Mouse (Mus musculus) layer of hippocampus, adult 9-11 months (tissue): ENCODE measurements at regions not wholly inside any gene's neighbourhood (a gene's known extent, or its start where the extent isn't known, plus 50 kb on each side); places are given as distances from the start of the nearest gene placed in this dataset.

ENCODE experiments used
- DNase-seq: peaks from one replicate; pipeline ENCODE4 v3.0.0; 2022

DNA sequence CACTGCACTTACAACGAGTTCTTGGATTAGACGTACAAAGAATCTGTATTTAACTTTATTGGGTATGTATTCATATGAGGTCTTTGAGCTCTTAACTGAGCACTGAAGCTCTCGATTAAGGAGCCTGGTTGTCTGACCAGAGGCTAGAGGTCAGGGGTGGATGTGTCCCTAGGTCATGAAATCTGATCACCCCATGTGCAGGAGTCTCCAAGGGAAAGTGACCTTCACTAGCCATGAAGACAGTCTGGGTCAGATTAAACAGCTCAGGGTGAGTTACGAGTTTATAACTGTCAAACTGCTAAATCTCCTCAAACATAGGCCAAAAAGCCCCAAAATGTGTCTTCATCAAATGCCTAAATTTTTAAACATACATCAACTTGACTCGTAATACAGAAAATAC, 216.8 kb downstream of the Rchy1 start:
- no peak for DNase-seq

DNA sequence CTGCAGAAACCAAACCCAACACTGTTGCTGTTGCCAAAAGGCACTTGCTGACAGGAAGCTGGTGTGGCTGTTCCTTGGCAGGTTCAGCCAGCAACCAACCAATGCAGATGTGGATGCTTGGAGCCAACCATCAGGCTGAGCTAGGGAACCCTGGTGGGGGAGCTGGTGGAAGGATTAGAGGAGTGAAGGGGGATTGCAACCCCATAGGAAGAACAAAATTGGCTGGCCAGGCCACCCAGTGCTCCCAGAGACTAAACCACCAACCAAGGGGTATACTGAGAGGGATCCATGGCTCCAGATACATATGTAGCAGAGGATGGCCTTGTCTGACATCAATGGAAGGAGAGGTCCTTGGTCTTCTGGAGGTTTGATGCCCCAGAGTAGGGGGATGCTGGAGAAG, 218.5 kb downstream of the Rchy1 start:
- DNase-seq = no peak

GRCm38 (mm10) chr5:91740159-91740537, 222.7 kb downstream of the Rchy1 start:
- no peak for DNase-seq

DNA sequence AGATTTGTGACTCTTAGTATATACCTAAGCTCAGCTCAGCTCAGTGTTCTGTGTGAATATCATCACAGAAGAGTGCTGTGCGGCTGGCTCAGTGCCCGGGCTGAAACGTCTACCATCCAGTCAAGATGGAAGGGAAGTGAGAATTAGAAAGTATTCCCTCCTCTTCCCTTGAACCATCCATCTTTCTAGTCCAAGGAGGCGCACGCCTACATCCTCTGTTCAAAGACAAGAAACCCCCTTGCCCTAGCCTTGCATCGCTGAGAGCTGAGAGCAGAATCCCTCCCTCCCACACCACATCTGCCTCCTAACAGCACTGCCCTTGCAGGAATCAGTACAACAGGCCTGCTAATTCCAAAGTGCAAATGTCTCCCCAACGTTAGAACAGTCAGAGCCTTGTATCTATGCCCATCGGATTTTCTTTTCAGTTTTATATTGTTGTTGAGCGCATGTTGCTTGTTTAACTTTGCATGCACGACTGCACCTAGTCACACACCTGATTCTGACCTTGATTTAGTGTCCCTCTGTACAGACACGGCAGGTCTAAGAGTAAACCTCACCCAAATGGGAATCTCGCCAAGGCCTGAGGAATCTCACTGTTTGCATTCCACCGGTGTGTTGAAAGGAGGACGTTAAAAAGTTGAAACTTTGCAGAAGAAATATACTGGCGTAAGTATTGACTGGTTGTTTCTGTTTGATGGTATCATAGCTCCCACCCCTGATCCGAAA, 222.2 kb downstream of the Parm1 start:
- peak; percentile 40 for DNase-seq

DNA sequence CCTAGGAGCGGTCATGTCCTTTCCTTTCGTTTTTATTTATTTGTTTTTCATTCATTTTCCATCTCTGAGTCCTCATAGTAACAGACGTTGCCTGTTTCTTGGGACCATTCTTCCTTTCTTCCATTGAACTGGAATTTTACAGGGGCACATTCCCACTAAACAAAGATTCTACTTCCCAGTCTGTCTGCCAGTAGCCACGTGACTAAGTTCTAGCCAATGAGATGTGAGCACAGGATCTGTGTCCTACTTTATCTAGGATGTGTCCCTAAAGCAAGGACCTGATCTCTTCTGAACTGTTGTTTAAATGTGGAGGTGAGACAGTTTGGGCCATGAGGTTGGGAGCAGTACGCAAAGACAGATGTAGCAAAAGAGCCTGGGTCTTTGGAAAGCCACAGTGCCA, 214.6 kb downstream of the Parm1 start:
- no peak for DNase-seq

GRCm38 (mm10) chr5:91731155-91731554, 213.7 kb downstream of the Parm1 start:
- DNase-seq = no peak

DNA sequence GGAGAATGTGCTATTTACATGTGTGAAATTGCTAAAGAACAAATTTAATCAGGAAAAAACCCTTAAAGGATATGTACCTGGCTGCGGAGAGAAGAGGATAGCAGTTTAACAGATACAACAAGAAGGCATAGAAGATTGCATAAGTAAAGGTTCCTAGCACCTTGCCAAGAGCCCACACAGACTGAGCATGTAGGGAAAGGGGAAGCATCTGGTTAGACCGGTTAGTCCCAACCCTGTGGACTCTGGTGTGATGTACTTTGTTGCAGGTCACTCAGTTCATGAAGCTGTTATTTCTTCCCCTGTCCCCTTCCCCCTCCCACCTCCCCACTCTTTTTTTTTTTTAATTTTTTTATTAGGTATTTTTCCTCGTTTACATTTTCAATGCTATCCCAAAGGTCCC, 212.5 kb downstream of the Parm1 start:
- DNase-seq = no peak

DNA sequence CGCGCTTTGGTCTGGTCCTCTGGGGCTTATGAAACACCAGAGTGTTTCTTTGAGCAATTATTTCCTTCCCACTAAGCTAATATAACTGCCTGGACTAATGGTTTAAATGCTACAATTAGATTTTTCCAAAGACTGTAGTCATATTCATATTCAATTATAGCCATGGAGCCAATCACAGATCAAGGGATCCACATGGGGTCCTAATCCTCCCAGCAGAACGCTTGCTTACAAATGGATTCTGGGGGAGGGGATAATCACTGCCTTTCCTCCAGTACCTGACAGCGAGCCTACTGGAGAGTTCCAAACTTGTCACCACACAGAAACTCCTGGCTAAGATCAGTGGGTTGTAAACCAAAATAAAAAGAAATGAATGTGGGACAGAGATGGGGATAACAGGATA, 212.0 kb downstream of the Parm1 start:
- no peak for DNase-seq

- DNase-seq = no peak
These were observed 210.0 kb downstream of the Parm1 start for GRCm38 (mm10) chr5:91727448-91727847.

- no peak for DNase-seq
These were observed 208.7 kb downstream of the Parm1 start for GRCm38 (mm10) chr5:91726118-91726500.

DNA sequence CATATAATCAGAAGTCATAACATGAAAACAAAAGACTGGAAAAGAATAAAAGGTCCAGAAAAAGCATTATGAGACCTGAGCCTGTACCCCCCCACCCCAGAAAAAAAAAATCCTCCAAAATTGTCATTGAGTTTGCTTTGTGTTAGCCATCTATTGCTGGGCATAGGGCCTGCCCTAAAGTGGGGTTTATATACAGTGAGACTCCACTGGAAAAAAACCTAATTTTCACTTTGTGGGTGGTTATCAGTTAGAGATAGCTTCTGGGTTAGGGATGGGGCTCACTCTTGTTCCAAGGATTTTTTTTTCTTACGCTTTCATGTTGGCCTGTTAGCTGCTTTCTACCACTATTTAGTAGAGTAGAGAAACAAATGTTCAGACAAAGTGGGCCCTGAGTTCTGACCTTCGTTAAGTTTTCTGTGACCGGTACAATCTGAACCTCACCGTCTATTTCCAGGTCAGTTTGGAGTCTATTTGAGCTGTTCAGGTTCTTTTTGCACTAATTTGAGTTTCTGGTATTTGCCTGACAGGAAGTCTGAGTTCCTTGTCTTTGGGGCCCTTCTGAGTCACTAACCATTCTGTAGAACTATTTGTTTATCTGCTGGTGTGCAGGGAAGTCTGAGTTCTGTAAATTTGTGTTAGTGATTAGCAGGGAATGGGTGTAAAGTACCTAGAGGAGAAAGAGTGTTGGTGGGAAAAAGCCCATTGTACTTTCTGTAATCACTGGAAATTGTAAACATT, 208.1 kb downstream of the Parm1 start:
- DNase-seq = no peak

GRCm38 (mm10) chr5:91724881-91725280, 207.5 kb downstream of the Parm1 start:
- DNase-seq = no peak

GRCm38 (mm10) chr5:91723416-91723815, 206.0 kb downstream of the Parm1 start:
- DNase-seq = no peak

- DNase-seq = no peak
These were observed 205.6 kb downstream of the Parm1 start for GRCm38 (mm10) chr5:91722982-91723381.

- peak; percentile 14 for DNase-seq
These were observed 205.0 kb downstream of the Parm1 start for GRCm38 (mm10) chr5:91722403-91722802.

GRCm38 (mm10) chr5:91721231-91722096, 204.0 kb downstream of the Parm1 start:
- DNase-seq = no peak

DNA sequence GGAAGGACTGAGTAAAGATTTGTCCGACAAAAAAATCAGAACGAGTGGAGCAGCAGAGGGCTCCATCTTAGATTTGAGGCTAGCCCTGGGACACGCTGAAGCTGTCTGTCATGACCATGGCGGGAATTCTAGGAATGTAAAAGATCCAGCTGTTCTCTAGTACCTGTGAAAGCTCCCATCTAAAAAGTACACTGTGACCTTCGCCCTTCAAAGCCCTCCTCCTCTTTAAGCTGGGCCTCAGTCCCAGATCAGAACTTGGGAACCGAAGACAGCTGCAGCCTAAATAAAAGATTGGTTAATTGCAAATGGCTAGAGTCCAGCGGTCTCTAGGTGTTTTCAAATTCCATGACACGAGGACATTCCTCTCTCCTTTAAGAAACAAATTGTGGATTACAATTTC, 195.6 kb downstream of the Parm1 start:
- no peak for DNase-seq

DNA sequence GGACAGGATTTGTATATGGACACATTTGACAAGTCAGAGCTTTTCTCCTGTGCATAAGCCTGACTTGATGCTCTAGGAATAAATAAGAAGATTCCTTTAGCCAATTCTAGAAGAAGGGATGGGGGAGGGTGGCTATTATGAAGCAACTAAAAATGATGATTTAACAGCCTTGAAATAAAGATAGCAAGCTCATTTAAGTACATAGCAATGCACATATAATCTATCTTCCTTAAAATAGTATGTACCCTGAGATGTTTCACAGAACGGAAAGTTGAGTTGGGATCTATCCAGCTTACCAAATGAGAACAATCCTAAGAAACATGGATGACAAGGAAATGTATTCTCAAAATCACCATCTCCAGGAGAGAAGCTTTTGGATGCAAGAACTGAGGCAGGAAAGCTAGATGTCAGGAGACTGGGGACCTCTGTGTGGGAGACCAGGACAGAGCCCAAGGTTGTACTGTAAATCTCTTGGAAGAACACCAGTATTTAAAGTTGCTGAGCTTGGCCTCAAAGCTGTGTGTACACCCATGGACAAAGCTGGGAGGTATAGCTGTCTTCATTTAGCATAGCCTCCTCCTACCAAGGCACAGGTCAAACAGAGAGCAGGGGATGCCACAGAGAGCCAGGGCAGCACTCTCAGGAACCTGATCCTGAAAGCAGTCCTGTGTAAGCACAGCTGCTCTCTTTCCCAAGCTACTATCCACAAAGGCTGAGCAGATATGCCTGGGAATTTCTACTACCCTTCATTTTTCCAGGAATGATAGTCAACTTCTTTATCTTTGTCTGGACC, 192.3 kb downstream of the Parm1 start:
- DNase-seq = no peak

DNA sequence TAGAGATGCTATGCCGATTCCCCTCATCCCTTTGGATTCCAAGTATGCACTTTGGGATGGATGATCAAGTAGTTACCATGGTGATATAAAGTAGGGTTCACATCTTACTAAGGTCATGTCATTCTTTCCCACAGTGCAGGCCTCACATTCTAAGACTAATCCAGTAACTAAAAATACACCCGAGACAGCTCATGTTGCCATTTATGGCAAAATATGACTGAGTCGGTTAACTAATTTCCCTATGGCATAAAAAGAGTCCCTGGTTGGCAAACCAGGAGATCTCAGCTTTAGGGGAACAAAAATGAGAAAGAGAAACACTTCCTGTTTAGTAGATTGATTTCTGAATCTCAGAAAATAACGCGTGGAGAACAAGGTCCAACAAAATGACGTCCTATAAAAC, 190.7 kb downstream of the Parm1 start:
- no peak for DNase-seq

DNA sequence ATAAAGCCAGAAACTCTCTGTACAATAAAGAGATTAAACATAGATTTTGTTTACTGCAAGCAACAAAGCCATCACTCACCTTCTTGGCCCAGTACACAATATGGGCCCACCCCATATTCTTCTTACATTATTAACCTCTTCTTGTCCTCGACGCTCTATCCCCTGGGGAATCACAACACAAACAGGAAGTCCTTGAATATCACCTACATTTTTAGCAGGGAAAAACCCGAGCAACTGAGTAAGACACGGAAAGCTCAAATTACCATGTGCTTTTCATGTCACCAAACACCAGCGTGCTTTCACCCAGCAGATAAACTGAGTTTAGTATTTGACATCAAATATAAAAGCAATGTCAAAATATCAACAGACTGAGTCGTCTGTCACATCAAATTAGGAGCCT, 179.7 kb downstream of the Parm1 start:
- no peak for DNase-seq

DNA sequence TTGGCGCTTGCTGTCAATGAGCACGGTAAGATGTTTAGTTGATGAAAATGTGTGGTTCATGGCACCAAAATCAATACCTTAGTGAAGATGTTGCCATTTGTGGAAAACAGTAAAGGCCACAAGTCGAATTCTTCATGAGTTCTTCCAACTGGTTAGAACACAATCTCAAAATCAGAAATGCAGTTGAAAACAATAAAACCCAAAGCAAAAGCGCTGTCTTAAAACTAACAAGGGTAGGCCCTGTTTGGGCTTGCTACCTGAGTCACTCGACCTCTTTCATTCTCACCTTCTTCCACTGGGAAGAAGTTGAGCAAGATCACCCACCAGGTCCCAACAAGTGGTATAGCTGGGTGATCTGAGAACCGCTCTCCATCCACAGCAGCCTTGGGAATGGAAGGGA, 179.1 kb downstream of the Parm1 start:
- DNase-seq = no peak

GRCm38 (mm10) chr5:91695632-91696031, 178.2 kb downstream of the Parm1 start:
- no peak for DNase-seq

- DNase-seq = peak; percentile 41
These were observed 175.9 kb downstream of the Parm1 start for GRCm38 (mm10) chr5:91693277-91693676.
